Mouse (Mus musculus) lung, adult 18-20 months (tissue): Measurements from ENCODE around the gene Iqsec1.

Experiments
- DNase-seq, 2 experiments: peaks; one replicate each; pipeline ENCODE4 v3.0.0; 2022; ENCODE audit warnings: mixed read lengths in 2 of 2

The Iqsec1 gene

GRCm38 (mm10) chr6:90810576-90810975, 177.9 kb downstream of the Iqsec1 start:
- no peak for DNase-seq

- DNase-seq: peak; percentile 48 to 55
Measured at GRCm38 (mm10) chr6:90809960-90810362, 178.5 kb downstream of the Iqsec1 start.

DNA sequence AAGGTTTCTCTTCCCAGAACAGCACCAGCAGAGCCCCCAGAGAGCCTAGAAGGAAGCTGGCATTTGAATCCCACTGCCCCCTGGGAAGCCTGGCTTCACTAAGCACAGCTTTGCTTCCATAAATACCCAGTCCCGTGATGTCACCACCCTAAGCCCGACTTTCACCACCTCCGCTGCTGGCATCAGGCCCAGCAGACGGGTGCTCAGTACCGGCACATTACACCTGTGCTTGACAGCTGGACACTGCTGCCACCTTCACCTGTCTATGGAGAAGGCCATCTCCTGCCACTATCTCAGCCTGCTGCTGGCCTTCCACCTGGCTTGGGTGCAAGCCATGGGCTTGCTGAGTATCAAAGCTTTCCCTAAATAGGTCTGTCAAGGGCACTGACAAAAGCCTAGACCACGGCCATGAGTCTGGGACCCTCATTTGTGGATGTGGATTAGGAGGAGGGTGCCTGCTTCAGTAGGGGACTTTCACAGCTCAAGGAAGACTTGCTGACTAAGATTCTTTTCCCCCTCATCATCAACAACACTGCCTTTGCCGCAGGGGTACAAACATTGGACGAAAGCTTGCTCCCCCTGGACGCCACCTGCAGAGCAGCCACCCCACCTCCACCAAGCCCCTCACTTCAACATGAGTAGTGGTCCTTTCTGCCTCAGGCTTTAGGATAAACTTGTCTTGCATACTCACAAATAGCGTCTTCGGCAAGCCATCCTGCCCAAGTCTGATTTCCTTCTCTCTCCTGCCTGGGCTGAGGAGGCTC, 179.2 kb downstream of the Iqsec1 start:
- DNase-seq: no peak

- no peak for DNase-seq
Measured at GRCm38 (mm10) chr6:90808544-90808943, 179.9 kb downstream of the Iqsec1 start.

DNA sequence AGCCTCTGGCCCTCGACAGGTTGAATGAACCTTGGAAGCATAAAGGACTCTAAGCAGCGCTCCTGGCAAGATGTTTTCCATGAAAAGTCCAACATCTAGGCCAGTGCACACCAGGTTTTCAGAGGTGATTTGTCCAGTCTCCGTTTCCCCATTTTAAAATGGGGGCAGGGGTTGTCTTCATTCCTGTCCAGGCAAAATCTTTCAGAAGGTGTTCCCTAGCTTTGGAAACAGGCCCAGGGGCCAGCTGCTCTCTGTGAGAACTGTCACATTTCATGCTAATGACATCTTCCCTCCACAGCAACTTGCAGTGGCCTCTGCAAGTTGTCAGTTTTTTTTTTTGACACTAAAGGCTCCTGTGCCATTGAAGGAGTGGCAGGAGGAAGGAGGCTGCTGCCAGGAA, 180.4 kb downstream of the Iqsec1 start:
- no peak for DNase-seq

- no peak for DNase-seq
Measured at GRCm38 (mm10) chr6:90807581-90807980, 180.9 kb downstream of the Iqsec1 start.

GRCm38 (mm10) chr6:90806743-90807142, 181.7 kb downstream of the Iqsec1 start:
- no peak for DNase-seq

DNA sequence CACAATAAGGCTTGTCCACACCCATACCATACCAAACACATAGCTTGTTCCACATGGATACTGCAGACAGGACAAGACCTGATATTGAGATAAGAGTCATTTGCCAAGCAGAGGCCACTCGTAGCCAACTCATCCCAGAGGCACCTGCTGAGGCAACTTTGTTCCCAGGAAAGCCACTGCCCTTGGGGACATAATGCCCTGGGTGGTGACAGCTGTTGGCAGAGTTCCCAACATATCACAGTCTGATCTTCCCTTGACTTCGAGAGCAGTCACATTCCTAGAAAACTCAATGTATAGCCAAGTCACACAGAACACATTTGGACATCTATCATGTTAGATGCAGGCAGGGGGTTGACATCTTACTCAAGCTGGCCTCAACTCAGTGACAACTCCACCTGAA, 183.4 kb downstream of the Iqsec1 start:
- no peak for DNase-seq

GRCm38 (mm10) chr6:90804646-90805045, 183.8 kb downstream of the Iqsec1 start:
- no peak for DNase-seq

GRCm38 (mm10) chr6:90802604-90803003, 185.9 kb downstream of the Iqsec1 start:
- no peak for DNase-seq

GRCm38 (mm10) chr6:90802058-90802457, 186.4 kb downstream of the Iqsec1 start:
- DNase-seq: no peak

- no peak for DNase-seq
Measured at GRCm38 (mm10) chr6:90800825-90801224, 187.7 kb downstream of the Iqsec1 start.

GRCm38 (mm10) chr6:90799116-90799515, 189.4 kb downstream of the Iqsec1 start:
- DNase-seq: no peak

- DNase-seq: no peak
Measured at GRCm38 (mm10) chr6:90798201-90798600, 190.3 kb downstream of the Iqsec1 start.

DNA sequence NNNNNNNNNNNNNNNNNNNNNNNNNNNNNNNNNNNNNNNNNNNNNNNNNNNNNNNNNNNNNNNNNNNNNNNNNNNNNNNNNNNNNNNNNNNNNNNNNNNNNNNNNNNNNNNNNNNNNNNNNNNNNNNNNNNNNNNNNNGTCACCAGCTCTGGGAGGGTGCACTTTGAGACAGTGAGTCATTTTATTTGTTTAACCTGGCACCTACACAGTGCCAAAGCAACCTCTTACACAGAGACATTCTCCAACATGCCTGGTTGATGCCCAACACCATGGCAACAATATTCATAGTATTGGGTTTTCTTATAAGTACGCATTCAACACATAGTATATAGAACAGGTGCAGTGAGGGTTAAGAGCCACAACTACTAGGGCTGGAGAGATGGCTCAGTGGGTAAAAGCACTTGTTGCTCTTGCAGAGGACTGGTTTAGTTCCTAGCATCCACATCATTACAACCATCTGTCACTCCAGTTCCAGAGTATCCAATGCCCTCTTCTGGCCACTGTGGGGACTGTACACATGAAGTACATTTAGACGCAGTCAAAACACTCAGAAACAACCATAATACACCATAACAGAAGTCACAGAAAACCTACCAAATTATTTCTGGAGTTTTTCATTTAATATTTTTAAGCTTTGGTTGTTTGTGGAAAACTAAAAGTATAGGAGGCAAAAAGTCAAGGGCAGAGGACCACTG, 191.4 kb downstream of the Iqsec1 start:
- no peak for DNase-seq

GRCm38 (mm10) chr6:90790901-90791300, 197.6 kb downstream of the Iqsec1 start:
- no peak for DNase-seq

GRCm38 (mm10) chr6:90789520-90789919, 199.0 kb downstream of the Iqsec1 start:
- peak in 1 of 2 experiments; percentile 44 for DNase-seq

DNA sequence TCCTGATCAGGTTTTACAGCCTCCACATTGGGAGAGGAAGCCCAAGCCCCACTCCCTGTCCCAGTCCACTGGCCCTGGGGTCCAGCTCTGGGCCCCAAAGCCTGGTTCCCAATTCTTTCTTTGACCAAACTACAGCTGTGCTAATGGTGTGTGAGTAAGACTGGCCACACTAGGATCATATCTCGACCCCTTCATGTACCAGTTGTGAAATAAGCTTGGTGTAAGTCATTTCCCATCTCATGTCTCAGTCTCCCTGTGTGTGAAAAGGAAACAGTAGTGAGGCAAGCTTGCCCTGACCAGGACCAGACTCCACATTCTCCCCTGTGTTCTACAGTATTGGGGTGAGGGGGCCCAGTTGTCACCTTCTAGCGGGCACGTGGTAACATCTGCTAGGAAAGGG, 200.9 kb downstream of the Iqsec1 start:
- DNase-seq: no peak

DNA sequence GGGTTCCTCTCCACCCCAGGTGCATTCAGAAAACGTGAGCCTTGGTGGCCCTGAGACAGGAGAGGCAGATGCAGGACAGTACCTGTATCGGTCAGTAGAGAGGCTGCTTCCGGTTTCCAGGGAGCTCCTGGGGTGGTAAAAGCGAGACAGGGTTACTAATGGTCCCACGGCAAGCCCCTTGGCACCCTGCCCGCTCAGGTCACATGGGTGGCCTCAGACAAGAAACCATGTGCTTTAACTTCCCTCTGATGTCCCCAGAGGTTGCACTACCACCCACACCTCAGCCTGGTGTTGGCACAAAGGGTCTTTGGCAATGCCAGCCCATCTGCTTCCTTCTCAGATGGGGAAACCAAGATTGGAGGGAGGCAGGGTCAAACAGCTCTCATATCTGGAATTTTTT, 201.4 kb downstream of the Iqsec1 start:
- DNase-seq: peak; percentile 67 to 71

- DNase-seq: no peak
Measured at GRCm38 (mm10) chr6:90786589-90786988, 201.9 kb downstream of the Iqsec1 start.

GRCm38 (mm10) chr6:90783945-90784344, 204.5 kb downstream of the Iqsec1 start:
- DNase-seq: no peak

- no peak for DNase-seq
Measured at GRCm38 (mm10) chr6:90783176-90783575, 205.3 kb downstream of the Iqsec1 start.

DNA sequence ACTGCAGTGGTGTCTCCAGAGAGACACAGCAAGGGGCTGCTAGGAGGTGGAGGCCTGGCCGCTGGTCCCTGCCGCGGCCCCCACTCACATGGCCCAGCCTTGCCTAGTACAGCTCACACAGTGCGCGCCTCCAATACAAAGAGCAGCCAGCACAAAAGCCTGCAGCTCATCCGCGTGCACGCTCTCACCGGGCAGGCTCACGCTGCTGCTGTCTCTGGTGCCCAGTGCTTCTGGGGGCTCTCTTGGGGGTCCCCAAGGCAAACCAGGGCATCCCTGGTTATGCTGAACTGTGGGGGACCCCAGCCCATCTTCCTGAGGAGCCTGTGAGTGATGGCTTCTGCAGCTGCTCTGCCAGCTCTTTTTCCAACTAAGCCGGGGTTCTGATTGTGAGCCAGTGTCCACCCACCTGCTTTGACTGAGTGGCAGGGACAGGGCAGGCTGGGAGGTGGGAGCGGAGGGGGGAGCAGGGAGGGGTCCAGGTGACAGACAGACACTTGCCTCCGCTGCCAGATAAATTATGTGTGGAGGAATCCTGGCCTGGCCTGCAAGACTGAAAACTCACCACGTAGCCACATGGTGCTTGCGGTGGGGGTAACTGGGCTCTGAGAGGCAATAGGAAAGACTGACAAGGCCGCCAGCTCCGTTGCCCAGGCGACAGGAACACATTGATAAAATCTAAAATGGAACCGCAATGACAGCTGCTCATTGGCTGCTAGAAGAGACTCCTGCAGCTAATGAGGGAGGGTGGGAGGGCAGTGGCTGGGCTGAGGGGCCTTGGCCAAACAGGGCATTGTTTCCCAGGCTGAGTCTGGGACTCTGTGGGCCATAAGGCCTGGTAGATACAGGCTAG, 206.3 kb downstream of the Iqsec1 start:
- peak in 1 of 2 experiments; percentile 30 for DNase-seq
